Mouse (Mus musculus) ES-Bruce4 (cell line): Measurements from ENCODE around the gene Sva. TPM values are rescaled to one million over a fixed set of nuclear protein-coding genes. Genes with fewer than 3 reads are reported as not detected.

Experiments used
- H3K27ac ChIP-seq: 2 replicates; pipeline ENCODE4 v1.5.1; 2012; ENCODE audit warnings: low read length, inconsistent platforms; ENCODE audit not compliant: insufficient read depth
- H3K27me3 ChIP-seq: 2 replicates; pipeline ENCODE4 v1.6.1; 2012; ENCODE audit warnings: mild to moderate bottlenecking, low read length, inconsistent platforms; ENCODE audit not compliant: control insufficient read depth, poor library complexity, insufficient read depth, severe bottlenecking
- H3K36me3 ChIP-seq: 2 replicates; pipeline ENCODE4 v1.6.1; 2012; ENCODE audit warnings: inconsistent platforms, mild to moderate bottlenecking, low read length, moderate library complexity; ENCODE audit not compliant: control insufficient read depth, poor library complexity, insufficient read depth, severe bottlenecking
- H3K4me1 ChIP-seq: one replicate; pipeline ENCODE4 v1.8.1; 2011; ENCODE audit warnings: low read length; ENCODE audit not compliant: control insufficient read depth, insufficient read depth
- H3K4me3 ChIP-seq: 2 replicates; pipeline ENCODE4 v1.5.1; 2011; ENCODE audit warnings: low read depth, mild to moderate bottlenecking, low read length
- H3K9ac ChIP-seq: 2 replicates; pipeline ENCODE4 v1.6.1; 2012; ENCODE audit warnings: low read depth, mild to moderate bottlenecking, inconsistent platforms; ENCODE audit not compliant: poor library complexity, severe bottlenecking
- H3K9me3 ChIP-seq: replicated peaks from 2 replicates; pipeline ENCODE4 v1.6.1; 2012; ENCODE audit warnings: mild to moderate bottlenecking, low read length, inconsistent platforms; ENCODE audit not compliant: control insufficient read depth, poor library complexity, insufficient read depth, severe bottlenecking
- CTCF ChIP-seq: IDR thresholded peaks from one replicate; pipeline ENCODE4 v1.8.1; 2011; ENCODE audit warnings: low read depth, low read length
- EP300 ChIP-seq: IDR thresholded peaks from 2 replicates; pipeline ENCODE4 v1.6.1; 2011; ENCODE audit warnings: low read depth, low read length; ENCODE audit not compliant: insufficient read depth
- POLR2A ChIP-seq: IDR thresholded peaks from one replicate; pipeline ENCODE4 v1.8.1; 2011; ENCODE audit warnings: low read length; ENCODE audit not compliant: insufficient read depth
- polyA plus RNA-seq: library from polyadenylated mRNA; stranded (reverse); fragments of >200 nt; gene quantifications from 2 replicates; pipeline ENCODE4 v1.2.4, GENCODE M21; 2011; ENCODE audit warnings: low read depth; ENCODE audit not compliant: missing spikeins, insufficient read depth, insufficient read length

Sva gene
- not detected in 2 replicates for polyA plus RNA-seq

DNA sequence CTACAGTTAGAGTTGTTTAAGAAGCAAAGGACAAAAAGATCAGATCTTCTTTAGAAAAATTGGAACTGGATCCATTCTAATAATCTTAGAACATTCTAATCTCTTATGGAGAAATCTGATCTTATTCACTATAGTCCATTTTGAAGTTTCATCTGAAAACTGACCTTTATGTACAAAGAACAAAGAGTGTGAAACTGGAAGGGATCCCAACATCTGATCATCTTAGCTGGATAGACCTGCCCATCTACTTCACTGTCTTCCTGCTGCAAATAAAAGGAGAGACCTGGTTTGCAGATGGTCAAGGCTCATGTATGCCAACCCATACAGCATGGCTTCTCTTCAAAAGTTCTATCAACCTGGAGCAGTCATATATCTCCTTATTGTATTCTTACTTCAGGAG is at the start of gene Sva:
TSS of gene Sva (plus strand) at position 301 of the 400 bp plus-strand sequence.
- Histone ChIP-seq H3K4me3 (no peak within 1 kb of the TSS), H3K9ac (no peak within 1 kb of the TSS), H3K36me3 (no peaks in the 10 kb centered on the region), H3K27me3 (no peaks in the 10 kb centered on the region), H3K27ac (no peak within 1 kb of the TSS), H3K9me3 (no peaks in the 10 kb centered on the region), H3K4me1 (no peaks in the 10 kb centered on the region)
- TF ChIP-seq CTCF (no peak), POLR2A (no peak), EP300 (no peak)

Other genes with a start within 250 kb of the Sva start
- gene Pip, start 190.9 kb upstream of the Sva start, polyA plus RNA-seq, result not detected in 2 replicates
- gene Sval2, start 185.4 kb upstream of the Sva start, polyA plus RNA-seq, result not detected in 2 replicates
- not detected in 2 replicates for gene Sval1, start 86.8 kb upstream of the Sva start, polyA plus RNA-seq
- gene Sval3, start 70.3 kb upstream of the Sva start, polyA plus RNA-seq, result not detected in 2 replicates
- gene Tas2r139, start 102.5 kb downstream of the Sva start, polyA plus RNA-seq, result not detected in 2 replicates
- not detected in 2 replicates for gene Tas2r144, start 176.9 kb downstream of the Sva start, polyA plus RNA-seq
- 14.8 and 15.0 TPM in 2 replicates for gene Gstk1, start 207.5 kb downstream of the Sva start, polyA plus RNA-seq
- gene Tmem139, start 223.6 kb downstream of the Sva start, polyA plus RNA-seq, result 1.9 and 2.1 TPM in 2 replicates
- 37.3 and 37.8 TPM in 2 replicates for gene Casp2, start 226.6 kb downstream of the Sva start, polyA plus RNA-seq
- gene Clcn1, start 248.3 kb downstream of the Sva start, polyA plus RNA-seq, result 4.5 and 7.0 TPM in 2 replicates